Mouse (Mus musculus): ENCODE results near the gene Ufsp1.

Ufsp1 gene

GRCm38 (mm10) chr5:137334317-137334716 lies 39.9 kb downstream of the Ufsp1 start:
- DNase-seq (ENCODE audit: low spot score): no peak

- no peak for DNase-seq (ENCODE audit: low spot score)
Measured at GRCm38 (mm10) chr5:137335066-137335465, 40.6 kb downstream of the Ufsp1 start.

- DNase-seq (ENCODE audit: low spot score): no peak
Measured at GRCm38 (mm10) chr5:137337190-137337589, 42.8 kb downstream of the Ufsp1 start.

- DNase-seq (ENCODE audit: low spot score): peak; percentile 91
Measured at GRCm38 (mm10) chr5:137338256-137338655, 43.8 kb downstream of the Ufsp1 start.

GRCm38 (mm10) chr5:137338663-137339289 lies 44.3 kb downstream of the Ufsp1 start:
- DNase-seq (ENCODE audit: low spot score): no peak

GRCm38 (mm10) chr5:137339290-137339979 lies 45.0 kb downstream of the Ufsp1 start:
- DNase-seq (ENCODE audit: low spot score): no peak

GRCm38 (mm10) chr5:137340222-137340621 lies 45.8 kb downstream of the Ufsp1 start:
- DNase-seq (ENCODE audit: low spot score): no peak

- DNase-seq (ENCODE audit: low spot score): no peak
Measured at GRCm38 (mm10) chr5:137342407-137343012, 48.1 kb downstream of the Ufsp1 start.

- no peak for DNase-seq (ENCODE audit: low spot score)
Measured at GRCm38 (mm10) chr5:137343412-137343811, 49.0 kb downstream of the Ufsp1 start.

- DNase-seq (ENCODE audit: low spot score): no peak
Measured at GRCm38 (mm10) chr5:137343869-137344268, 49.4 kb downstream of the Ufsp1 start.

All from ovary, adult 18-20 months (tissue).